Mouse (Mus musculus): ENCODE measurements at regions not wholly inside any gene's neighbourhood (a gene's known extent, or its start where the extent isn't known, plus 50 kb on each side); places are given as distances from the start of the nearest gene placed in this dataset.

DNA sequence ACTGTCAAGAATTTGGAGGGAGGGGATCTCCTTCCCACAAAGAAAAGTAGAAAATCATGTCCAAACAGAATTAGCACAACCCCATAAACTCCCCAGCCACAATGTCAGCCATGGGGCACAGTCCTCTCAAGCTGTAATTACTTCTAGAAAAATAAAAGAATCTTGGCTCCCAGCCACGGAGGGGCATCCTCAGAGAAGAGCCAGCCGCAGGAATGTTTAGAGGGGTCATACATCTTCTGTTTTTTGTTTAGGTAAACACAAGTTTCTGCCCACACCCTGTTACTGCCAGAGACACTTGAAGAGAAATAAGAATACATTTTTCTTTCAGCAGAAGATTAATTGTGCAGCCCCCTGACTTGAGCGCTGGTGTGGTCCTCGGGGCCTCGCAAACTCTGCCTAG, 362.5 kb upstream of the Nfe2l3 start:
- no peak for DNase-seq

DNA sequence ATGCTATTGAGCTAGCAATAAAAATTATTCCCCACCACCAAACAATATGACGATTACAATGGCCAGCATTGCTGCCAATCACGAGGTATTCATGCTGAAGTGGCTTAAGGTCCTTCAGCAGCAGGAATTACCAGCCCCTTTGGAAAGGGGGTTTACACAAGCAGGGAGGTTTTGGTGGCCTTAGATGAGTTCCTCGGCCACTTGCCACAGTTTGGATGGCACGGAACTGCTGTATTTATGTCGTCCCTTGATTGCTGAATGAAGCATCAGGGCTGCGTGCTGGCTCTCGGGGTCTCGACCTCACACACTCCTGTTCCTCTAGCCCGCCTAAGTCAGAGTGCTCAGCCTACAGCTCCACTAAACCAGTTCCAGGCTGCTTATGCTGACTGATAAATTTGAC, 361.2 kb upstream of the Nfe2l3 start:
- no peak for DNase-seq

DNA sequence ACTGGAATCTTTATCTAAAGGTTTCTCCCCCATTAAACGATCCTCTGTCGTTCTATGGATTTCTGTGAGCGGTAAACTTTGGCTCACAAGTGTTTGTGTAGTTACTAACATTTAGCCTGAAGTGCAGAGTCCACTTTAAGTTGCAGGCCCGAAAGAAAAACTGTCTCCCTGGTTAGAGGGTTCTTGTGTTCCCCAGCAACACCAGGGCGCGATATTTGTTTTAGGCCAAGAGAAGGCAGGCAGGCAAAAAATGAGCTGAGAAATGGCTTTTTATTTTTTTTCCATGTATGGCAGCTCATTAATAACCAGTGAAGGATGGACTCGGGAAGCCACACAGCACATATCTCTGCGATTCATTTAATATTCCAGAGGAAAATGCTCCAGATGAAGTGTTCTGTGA, 357.4 kb upstream of the Nfe2l3 start:
- no peak for DNase-seq

DNA sequence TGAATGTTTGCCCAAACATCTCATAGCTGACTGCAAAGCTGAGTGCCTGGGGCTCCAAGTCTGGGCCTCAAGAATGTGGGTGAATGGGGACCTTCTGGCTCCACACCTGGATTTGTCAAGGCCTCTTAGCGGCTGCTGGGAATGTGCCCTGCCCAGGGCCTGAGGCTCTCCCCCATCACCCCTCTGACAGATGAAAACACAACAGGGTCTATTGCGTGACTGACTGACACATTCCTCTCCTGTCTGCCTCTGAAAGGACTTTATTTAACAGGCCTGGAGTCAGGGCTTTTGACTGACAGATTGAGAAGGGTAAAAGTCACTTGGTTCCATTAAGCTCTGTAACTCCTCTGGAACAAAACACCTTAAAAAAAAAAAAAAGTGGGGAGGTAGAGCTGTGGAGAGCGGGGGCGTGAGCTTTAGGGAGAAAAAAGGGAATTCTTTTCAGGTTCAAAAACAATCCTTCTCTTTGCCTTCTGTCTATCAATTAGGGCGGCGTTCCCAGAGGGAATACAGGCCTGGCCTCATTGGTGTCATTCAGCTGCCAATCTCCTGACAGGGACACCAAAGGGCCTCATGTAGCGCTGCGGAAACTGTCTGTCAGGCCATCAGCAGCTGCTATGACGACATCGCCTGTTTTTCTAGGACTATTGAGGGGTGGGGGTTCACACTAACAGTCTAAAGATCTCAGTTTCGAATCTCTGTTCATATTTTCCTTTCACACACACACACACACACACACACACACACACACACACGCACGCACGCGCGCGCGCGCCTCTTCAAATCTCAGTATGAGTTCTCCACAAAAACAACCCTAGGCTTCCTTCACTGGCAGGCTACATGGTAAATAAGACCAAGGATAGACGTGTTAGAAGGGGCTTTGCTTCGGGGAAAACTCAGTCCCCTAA, 355.4 kb upstream of the Nfe2l3 start:
- DNase-seq = no peak

DNA sequence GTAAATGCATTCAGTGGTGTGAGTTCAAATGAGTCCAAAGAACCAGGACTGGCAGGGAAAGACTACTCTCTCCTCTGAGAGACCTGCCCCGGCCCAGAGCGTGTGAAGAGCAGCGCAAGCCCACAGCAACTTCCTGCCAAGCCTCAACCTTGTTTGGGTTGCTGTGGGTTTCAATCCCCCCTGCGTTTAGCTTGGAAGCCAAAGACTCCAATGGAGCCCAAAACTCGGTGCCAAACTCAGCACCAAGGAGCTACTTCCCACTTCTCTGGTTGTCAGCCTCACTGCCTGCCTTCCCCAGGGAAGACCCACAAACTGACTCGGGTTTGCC, 354.7 kb upstream of the Nfe2l3 start:
- DNase-seq = no peak

DNA sequence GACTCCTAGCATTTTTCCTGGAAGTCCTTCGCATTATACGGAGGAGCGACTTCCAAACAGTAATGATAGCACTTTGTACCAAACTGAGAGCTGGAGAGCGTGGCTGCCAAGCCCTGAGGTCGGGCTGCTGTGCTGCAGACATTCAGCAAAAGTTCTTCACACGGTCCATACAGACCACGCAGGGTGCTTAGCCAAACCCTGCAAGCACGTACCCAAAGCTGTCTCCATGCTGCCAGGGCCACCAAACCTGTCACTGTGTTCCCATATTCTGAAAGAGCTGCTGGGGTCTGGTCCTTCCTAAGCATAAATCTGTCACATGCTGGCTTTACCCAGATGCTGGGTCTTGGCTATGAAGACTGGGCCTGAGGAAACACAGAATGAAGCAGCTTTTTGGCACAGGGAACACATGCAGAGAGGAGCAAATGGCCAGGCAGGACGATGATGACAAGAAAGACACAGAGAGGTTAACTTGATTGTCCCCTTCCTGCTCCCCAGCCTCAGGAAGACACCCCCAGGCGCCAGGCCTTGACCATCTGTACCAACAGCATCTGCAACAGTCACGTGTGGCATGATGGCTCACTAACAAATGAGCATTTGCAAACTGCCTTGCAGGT, 354.0 kb upstream of the Nfe2l3 start:
- no peak for DNase-seq

DNA sequence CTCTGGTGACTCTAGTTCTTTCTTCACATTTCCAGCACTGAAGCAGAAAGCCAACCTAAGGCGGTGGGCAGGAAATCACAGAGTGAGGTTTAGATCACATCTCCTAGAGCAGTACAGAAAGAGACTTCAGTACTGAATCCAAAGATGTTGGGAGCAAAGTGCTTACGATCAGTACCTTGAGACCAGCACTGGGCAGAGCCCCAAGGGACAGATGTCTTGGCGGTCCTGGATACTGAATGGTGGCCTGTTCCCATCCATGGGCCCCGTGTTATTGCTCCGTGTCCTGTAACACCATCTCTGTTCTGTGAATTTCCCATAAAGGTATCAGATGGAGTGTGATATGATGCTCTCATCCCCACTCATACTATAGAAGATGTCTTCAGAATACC, 353.5 kb upstream of the Nfe2l3 start:
- DNase-seq = no peak

DNA sequence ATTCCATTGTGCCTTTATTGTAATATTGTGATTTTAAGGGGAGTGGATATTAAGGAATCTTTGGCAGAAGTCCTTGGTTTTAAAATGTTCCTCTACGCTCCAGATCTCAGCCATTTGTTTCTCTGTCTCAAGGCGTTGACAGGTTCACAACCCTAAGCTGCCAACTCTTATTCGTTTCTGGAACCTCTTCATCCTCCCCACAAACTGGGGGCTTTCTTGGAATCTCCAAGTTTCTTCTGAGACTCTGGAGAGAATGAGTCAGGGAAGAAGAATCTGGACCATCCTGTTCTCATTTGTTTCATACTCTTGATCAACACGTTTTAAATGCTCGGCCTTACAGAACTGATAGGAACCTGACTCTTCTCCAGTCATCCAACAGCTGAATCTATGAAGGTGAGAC, 351.4 kb upstream of the Nfe2l3 start:
- DNase-seq = no peak

DNA sequence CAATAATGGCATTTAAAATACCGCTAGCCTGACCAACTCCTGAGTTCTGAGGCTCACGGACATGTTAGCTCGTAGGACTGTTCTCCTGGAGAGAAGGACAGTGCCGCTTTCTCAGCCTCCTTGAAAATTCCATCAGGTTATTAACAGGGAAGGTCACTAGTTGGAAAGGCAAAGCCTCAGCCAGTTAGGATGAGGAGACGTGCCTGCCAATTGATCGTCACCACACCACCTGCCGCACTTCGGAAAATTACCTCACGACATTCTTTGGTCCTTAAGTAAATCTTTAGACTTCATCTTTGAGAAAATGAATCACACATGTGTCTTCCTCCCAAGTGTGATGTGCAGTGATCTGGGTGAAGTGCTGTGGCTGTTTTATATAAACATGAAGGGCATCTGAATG, 347.8 kb upstream of the Nfe2l3 start:
- DNase-seq = no peak

DNA sequence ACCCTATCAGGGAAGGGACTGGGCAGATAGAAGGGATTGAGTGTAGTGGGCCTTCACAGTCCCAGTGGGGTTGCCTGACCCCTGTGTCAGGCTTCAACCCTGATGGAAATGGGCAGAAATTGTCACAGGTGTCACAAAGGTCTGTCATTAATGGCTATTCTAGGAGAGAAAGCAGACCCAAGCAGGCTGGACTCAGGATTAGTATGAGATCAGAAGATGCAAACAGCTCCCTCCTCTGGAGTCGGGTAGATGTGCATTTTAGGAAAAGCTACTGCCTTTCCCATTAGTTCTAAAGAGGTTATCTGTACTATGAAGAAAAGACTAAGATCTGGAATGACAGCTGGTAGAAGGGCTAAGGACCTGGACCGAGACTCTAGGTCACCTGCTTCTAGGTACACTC, 346.9 kb upstream of the Nfe2l3 start:
- no peak for DNase-seq

DNA sequence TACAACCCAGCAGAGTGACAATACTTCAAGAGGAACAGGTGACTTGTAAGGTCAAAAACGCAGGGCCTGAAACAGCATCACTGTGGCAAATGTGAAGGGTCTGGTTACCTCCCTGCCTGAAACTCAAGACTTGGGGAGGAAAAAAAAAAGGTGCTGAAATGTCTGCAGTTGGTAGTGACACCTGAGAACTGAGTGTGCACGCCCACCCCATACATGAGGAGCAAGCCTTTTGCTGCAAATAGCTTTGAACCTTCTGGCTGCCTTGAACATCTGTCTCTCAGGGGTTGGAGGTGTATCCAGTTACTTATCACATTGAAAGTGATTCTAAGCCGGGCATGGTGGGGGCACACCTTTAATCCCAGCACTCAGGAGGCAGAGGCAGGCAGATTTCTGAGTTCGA, 346.1 kb upstream of the Nfe2l3 start:
- no peak for DNase-seq

DNA sequence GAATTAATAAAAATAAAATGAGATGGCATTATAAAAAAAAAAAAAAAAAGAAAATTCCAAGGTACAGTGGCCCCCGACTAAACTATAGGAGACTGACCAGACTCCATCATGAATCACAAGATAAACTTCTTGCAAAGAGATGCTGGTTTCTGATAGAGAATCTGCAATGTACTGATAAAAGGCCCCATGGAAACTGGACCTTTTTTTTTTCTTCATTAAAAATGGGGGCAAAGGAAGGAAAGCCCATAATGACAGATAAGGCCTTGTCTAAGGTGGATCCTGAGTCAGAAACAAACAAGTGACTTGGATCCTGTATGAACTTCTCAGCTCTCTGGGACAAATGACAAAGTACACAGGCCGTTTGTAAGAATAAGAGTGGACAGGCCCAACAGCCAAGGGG, 344.7 kb upstream of the Nfe2l3 start:
- DNase-seq = no peak

DNA sequence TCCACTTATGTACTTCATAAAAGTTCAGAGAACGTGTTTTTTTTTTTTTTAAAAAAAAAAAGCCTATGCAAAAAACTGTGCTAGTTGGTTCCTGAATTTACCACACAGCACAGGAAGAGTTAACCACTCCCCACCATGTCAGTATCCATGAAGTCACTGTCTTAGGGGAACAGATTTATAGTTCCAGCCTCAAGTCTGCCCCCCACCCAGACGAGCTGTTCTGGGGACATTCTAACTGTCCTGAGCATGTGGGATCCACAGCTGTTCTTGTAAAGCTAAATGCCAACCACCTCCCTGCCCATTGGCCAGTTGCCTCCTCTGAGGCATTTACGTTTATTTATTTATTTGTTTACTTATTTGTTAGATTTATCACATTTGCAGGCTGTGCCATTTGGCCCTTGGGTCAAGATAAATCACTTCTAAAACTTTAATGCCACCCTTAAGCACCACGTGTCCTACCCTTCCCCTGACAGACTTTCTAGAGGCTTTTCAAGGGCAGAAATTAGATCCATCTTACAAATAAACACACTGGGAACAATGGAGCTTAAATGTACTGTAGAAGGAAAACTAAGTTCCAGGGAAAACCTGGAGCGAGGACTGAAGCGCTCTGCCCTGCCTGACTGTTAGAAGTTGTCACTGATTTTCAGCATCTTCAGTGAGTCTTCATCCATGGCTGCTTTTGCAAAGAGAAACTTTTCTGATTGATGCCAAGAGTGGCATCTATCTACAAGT, 343.7 kb upstream of the Nfe2l3 start:
- no peak for DNase-seq

DNA sequence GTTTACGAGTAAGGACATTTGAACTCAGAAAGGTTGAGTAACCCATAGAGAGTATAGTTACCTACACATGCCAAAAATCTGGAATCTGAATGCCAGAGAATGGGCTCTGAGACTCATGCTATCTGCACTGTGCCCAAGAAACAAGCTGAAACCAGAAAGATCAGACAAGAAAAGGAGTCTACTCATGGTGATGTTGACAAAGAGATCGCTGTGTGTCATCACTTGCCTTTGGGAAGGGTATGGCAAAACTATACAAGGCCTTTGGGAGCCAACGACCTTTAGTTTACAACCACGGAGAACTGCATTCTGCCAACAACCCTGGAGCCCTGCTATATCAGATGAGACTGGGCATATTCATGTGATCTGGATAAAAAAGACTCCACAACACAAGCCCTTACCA, 339.3 kb upstream of the Nfe2l3 start:
- DNase-seq = no peak

DNA sequence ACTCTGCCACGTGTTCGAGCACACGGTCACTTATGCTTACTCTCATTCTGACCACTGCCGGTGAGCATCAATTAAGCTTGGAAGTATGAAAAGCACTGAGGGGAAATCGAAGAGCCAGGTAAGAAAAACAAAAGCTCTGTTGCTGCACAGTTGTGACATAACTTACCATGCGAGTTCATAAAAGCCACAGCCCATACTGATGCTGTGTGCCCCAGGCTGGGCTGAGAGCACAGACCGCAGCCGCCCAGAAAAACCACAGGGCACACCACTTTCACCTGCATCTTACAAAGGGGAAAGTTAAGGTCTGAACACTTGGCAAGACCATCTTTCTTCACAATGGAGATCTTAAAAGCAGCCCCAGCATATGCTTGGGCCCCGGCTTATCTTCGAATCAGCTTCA, 338.2 kb upstream of the Nfe2l3 start:
- no peak for DNase-seq

DNA sequence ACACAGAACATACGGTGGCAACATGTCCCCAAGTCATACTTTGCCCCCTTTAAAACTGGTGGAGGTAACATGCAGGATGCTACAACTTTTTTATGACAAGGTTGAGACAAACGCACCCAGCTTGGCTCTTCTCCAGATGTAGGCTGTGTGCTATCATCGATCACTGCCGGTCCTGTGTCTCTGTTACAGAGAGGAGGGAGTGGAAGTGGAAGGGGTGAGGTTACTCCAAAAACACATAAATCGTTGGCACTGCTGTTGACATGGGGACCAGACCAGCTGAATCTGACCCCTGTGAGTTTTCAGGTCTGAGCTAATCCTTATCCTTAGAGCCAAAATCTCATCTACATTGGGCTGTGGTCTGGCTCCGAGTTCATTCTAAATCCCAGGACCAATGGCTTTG, 335.0 kb upstream of the Nfe2l3 start:
- no peak for DNase-seq

DNA sequence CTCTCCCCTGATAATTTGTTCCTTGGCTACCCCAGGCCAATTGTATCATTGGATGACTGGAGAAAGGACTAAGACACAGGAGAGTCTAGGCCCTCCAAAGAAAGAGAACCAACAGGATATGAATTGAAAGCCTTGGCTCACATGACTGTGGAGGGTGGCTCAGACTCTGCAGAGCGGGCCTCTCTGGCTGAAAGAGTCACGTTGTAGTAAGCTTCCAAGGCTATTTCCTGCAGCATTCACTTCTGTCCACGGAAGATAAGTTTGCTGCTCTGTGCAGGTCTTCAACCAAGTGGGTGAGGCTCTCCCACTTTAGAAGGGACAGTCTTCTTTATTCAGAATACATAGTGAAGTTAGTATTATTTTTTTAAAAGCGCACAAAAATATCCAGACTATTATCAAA, 332.1 kb upstream of the Nfe2l3 start:
- DNase-seq = no peak

DNA sequence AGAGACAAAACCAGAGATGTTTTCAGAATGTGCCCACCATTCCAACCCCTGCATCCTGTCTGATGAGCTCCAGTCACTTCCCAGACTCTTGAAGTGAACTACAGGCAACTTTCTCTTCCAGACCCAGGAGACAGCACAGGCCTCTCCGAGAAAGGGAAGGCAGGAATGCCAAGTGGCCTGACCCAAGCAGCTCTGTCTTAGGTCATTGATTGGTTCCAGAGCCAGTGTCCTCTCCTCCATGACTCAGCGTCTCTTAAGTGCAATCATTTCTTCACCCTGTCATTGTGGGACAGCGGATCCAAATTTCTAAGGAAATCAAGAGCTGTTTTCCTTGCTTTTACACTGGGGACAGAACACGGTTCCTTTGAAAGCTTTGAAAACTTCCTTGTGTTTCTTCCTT, 329.2 kb upstream of the Nfe2l3 start:
- no peak for DNase-seq

DNA sequence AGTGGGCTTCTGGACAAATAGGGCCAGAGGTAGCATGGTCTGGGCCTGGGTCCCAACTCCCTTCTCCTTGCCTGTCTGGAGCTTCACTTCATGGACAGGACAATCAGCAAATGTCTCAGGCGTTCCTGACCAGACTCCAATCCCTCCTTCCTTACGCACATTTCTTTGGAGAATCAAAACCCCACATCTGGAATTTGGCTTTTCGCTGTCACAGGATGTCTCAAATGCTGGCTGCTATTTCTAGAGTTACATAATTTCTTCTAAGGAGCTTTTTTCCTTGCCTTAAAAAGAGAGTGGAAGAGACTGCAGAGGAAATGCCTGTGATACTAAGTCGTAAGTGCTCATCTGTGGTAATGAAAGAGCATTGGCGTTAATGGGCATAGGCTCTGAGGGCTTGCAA, 328.1 kb upstream of the Nfe2l3 start:
- no peak for DNase-seq

DNA sequence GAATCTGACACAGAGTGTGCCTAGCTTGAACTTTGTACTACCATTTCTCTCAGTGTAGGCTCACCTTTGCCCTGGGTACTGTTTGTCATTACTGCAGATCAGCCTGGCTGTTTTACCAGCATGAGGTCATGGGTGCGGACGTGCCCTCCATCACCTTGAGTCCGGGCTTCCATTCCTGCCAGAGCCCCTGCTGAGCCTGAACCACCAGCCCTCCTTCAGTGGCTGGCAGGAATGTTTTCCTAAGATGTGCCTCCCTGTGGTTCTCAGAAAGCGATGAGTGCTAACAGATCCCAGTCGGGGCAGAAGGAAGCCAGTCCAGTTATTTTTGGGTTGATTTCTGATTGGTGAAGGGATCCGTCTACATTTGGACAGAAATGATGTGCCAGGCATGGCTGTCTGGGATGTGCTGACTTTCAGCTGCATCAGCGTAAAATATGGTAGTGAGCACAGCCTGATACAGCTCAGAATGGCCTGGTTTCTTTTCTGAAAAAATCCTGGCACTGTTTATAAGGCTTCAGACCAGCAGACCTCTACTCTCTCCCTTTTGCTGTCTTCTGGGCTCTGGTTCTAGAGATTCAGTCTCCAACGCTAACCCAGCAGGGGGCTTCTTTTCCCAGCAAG, 324.0 kb upstream of the Nfe2l3 start:
- no peak for DNase-seq

DNA sequence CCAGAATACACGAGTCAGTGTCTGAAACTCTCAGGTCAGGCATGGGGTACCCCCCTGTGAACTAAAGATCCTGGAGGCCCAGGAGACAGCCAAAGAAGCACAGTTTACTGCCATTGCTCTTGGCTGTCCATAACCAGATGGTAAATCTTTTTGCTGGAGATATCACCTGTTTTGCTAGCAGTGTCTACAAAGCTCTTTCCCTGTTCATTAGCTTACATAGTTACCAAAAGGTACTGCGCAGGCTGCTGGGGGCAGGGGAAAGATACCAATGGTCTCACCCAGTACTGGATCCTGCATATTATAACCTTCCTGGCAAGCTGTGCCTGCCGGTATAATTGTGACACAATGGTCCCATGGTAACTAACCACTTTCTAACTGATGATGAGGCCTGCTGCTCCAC, 321.9 kb upstream of the Nfe2l3 start:
- DNase-seq = no peak

DNA sequence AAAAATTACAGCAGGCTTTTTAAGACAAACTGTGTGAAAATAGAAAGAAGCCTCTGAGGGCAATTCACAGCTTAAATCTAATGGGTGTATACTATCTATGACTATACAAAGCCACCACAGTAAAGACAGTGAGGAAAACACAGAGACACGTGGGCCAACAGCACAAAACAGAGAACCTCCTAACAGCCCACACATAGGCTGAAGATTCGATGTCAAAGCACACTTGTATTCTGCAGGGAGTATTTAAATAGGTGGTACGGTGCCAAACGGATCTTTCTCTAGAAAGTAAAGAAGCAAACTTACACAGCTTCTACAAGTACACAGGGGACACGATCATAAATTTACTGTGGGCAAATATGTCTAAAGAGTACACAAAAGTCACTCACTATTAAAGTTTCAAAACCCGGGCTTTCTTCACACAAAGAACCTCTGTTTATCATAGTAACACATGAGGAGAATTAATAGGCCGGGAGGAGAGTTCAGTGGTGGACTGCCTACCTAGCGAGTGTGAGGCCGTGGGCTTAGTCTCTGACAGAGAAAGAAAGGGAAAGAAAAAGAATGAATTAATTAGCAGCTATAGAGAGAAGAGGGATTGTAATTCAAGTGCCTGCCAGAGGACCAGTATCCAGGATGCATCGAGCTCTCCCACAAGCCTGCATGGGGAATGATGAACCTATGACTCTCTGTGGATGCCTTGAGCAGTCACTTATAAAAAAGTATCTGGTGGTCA, 317.7 kb upstream of the Nfe2l3 start:
- no peak for DNase-seq

Measured in kidney, adult 8-10 months (tissue).